Mouse (Mus musculus) megakaryocyte-erythroid progenitor cell, adult 5-6 weeks (primary cell): ENCODE measurements around the gene Dcst1. TPM values are rescaled to one million over a fixed set of nuclear protein-coding genes. Genes with fewer than 3 reads are reported as not detected.
A peak's percentile ranks its signal among the peaks of the same experiment; 100 is the strongest.

Source experiments
- ATAC-seq: replicated peaks from 2 replicates; pipeline ENCODE4 v1.8.0; 2016; ENCODE audit warnings: mild to moderate bottlenecking, inconsistent platforms; ENCODE audit not compliant: severe bottlenecking, poor library complexity, low FRiP score, low TSS enrichment
- total RNA-seq, 2 experiments: library from RNA; stranded (forward) in 1 of 2; stranded (reverse) in 1 of 2; fragments of 200-1000, 215-1000 nt in 1 of 2; fragments of >200 nt in 1 of 2; fragmentation: Nextera tagmentation in 1 of 2; gene quantifications; 2 replicates each; pipeline ENCODE4 v1.2.3; 2014 to 2017

Dcst1 gene
- total RNA-seq, 2 experiments from 2014 or later: not detected

GRCm38 (mm10) chr3:89373581-89374231 is 8.7 kb upstream of the Dcst1 start:
- ATAC-seq: no peak

- no peak for ATAC-seq
Measured at GRCm38 (mm10) chr3:89367338-89367737, 2.3 kb upstream of the Dcst1 start.

GRCm38 (mm10) chr3:89365486-89366414 is 697 bp upstream of the Dcst1 start:
- ATAC-seq: peak; percentile 39

- no peak for ATAC-seq
Measured at GRCm38 (mm10) chr3:89364631-89365030, 422 bp downstream of the Dcst1 start.

GRCm38 (mm10) chr3:89361675-89362074 is 3.4 kb downstream of the Dcst1 start, which contains the start of gene Dcst2:
Gene Dcst2 (plus strand): TSS chr3:89361975.
- no peak for ATAC-seq

GRCm38 (mm10) chr3:89360237-89360636 is 4.8 kb downstream of the Dcst1 start:
- ATAC-seq: no peak

GRCm38 (mm10) chr3:89359630-89360029 is 5.4 kb downstream of the Dcst1 start:
- ATAC-seq: no peak

GRCm38 (mm10) chr3:89356029-89356428 is 9.0 kb downstream of the Dcst1 start:
- no peak for ATAC-seq

GRCm38 (mm10) chr3:89355512-89355902 is 9.5 kb downstream of the Dcst1 start:
- no peak for ATAC-seq

GRCm38 (mm10) chr3:89354816-89355511 is 10.1 kb downstream of the Dcst1 start:
- ATAC-seq: peak; percentile 42; the same call in 1 of the 2 replicates

- ATAC-seq: no peak
Measured at GRCm38 (mm10) chr3:89351271-89351670, 13.8 kb downstream of the Dcst1 start.

- ATAC-seq: peak; percentile 74
Measured at GRCm38 (mm10) chr3:89349869-89350501, 15.1 kb downstream of the Dcst1 start, which contains the start of gene Adam15. Gene Adam15 (minus strand): TSS chr3:89349996.

- no peak for ATAC-seq
Measured at GRCm38 (mm10) chr3:89348911-89349868, 15.9 kb downstream of the Dcst1 start.

GRCm38 (mm10) chr3:89347916-89348315 is 17.1 kb downstream of the Dcst1 start:
- no peak for ATAC-seq

GRCm38 (mm10) chr3:89346815-89347540 is 18.1 kb downstream of the Dcst1 start:
- ATAC-seq: no peak

- no peak for ATAC-seq
Measured at GRCm38 (mm10) chr3:89343279-89343678, 21.8 kb downstream of the Dcst1 start.

GRCm38 (mm10) chr3:89341794-89342193 is 23.3 kb downstream of the Dcst1 start:
- ATAC-seq: no peak

- peak; percentile 73 for ATAC-seq
Measured at GRCm38 (mm10) chr3:89340465-89340864, 24.6 kb downstream of the Dcst1 start.
